Mouse (Mus musculus): ENCODE measurements around the gene L3mbtl2. TPM values are rescaled to one million over a fixed set of nuclear protein-coding genes. Genes with fewer than 3 reads are reported as not detected.

The L3mbtl2 gene
- polyA plus RNA-seq (2012), result 0.52 and 0.74 TPM in 2 replicates

- no peaks in the 10 kb centered on the region for H3K27me3 ChIP-seq (ENCODE audit: control insufficient read depth)
- H3K4me3 ChIP-seq (replicated peaks), result peak within 1 kb of the TSS; percentile 80
- no peaks in the 10 kb centered on the region for H3K9me3 ChIP-seq (ENCODE audit: control insufficient read depth, low read length)
- peaks cover 22% of the 10 kb centered on the region for H3K36me3 ChIP-seq (ENCODE audit: control insufficient read depth)
- peaks cover 22% of the 10 kb centered on the region for H3K4me1 ChIP-seq (ENCODE audit: control insufficient read depth)
- no peak for TF ChIP-seq GATA1 (IDR thresholded peaks at IDR 0.05; ENCODE audit: low read length)
- TF ChIP-seq TAL1 (IDR thresholded peaks at IDR 0.05; ENCODE audit: low read length), result no peak
Observed at GRCm38 (mm10) chr15:81663697-81664561, at the start of gene L3mbtl2. TSS of gene L3mbtl2 (plus strand) at chr15:81663889.

DNA sequence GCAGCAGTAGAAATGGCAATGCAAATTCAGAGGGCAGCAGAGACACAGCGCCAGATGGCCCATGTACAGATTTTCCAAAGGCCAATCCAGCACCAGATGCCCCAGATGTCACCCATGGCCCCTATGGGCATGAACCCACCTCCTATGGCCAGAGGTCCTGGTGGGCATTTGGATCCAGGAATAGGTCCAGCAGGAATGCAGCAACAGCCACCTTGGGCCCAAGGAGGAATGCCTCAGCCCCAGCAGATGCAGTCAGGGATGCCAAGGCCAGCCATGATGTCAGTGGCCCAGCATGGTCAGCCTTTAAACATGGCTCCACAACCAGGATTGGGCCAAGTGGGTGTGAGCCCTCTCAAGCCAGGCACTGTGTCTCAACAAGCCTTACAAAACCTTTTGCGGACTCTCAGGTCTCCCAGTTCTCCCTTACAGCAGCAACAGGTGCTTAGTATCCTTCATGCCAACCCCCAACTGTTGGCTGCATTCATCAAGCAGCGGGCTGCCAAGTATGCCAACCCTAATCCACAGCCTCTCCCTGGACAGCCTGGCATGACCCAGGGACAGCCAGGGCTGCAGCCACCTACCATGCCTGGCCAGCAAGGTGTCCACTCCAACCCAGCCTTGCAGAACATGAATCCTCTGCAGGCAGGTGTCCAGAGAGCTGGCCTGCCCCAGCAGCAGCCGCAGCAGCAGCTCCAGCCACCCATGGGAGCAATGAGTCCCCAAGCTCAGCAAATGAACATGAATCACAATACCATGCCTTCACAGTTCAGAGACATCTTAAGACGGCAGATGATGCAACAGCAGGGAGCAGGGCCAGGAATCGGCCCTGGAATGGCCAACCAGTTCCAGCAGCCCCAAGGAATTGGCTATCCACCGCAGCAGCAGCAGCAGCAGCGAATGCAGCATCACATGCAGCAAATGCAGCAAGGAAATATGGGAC, 13.9 kb upstream of the L3mbtl2 start:
- Histone ChIP-seq H3K4me3 (replicated peaks) (no peak overlapping the region), H3K4me1 (ENCODE audit: control insufficient read depth) (no peaks in the 10 kb centered on the region), H3K9me3 (ENCODE audit: control insufficient read depth, low read length) (no peaks in the 10 kb centered on the region), H3K36me3 (ENCODE audit: control insufficient read depth) (peaks cover 76% of the 10 kb centered on the region), H3K27me3 (ENCODE audit: control insufficient read depth) (no peaks in the 10 kb centered on the region)
- TF ChIP-seq GATA1 (IDR thresholded peaks at IDR 0.05; ENCODE audit: low read length) (no peak), TAL1 (IDR thresholded peaks at IDR 0.05; ENCODE audit: low read length) (no peak)

DNA sequence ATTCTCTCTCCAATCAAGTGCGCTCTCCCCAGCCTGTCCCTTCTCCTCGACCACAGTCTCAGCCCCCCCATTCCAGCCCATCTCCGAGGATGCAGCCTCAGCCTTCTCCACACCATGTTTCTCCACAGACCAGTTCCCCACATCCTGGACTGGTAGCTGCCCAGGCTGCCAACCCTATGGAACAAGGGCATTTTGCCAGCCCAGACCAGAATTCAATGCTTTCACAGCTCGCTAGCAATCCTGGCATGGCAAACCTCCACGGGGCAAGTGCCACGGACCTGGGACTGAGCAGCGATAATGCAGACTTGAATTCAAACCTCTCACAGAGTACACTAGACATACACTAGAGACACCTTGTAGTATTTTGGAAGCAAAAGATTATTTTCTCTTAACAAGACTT, 13.1 kb upstream of the L3mbtl2 start:
- peaks cover 67% of the 10 kb centered on the region for H3K36me3 ChIP-seq (ENCODE audit: control insufficient read depth)
- H3K27me3 ChIP-seq (ENCODE audit: control insufficient read depth), result peaks cover under 1% of the 10 kb centered on the region; the same call in 1 of the 2 replicates
- TF ChIP-seq GATA1 (IDR thresholded peaks at IDR 0.05; ENCODE audit: low read length) (no peak), TAL1 (IDR thresholded peaks at IDR 0.05; ENCODE audit: low read length) (no peak)
- no peak overlapping the region for H3K4me3 ChIP-seq (replicated peaks)
- no peaks in the 10 kb centered on the region for H3K9me3 ChIP-seq (ENCODE audit: control insufficient read depth, low read length)
- no peaks in the 10 kb centered on the region for H3K4me1 ChIP-seq (ENCODE audit: control insufficient read depth)

- peaks cover under 1% of the 10 kb centered on the region for H3K36me3 ChIP-seq (ENCODE audit: control insufficient read depth)
- H3K4me1 ChIP-seq (ENCODE audit: control insufficient read depth), result peaks cover 22% of the 10 kb centered on the region
- H3K9me3 ChIP-seq (ENCODE audit: control insufficient read depth, low read length), result no peaks in the 10 kb centered on the region
- no peaks in the 10 kb centered on the region for H3K27me3 ChIP-seq (ENCODE audit: control insufficient read depth)
- TF ChIP-seq GATA1 (IDR thresholded peaks at IDR 0.05; ENCODE audit: low read length) (no peak), TAL1 (IDR thresholded peaks at IDR 0.05; ENCODE audit: low read length) (no peak)
- no peak overlapping the region for H3K4me3 ChIP-seq (replicated peaks)
Observed at GRCm38 (mm10) chr15:81661701-81662100, 2.0 kb upstream of the L3mbtl2 start.

- TF ChIP-seq TAL1 (IDR thresholded peaks at IDR 0.05; ENCODE audit: low read length) (no peak), GATA1 (IDR thresholded peaks at IDR 0.05; ENCODE audit: low read length) (no peak)
- H3K9me3 ChIP-seq (ENCODE audit: control insufficient read depth, low read length), result no peaks in the 10 kb centered on the region
- H3K4me1 ChIP-seq (ENCODE audit: control insufficient read depth), result peaks cover 22% of the 10 kb centered on the region
- H3K4me3 ChIP-seq (replicated peaks), result peak overlapping the region; percentile 80
- no peaks in the 10 kb centered on the region for H3K27me3 ChIP-seq (ENCODE audit: control insufficient read depth)
- peaks cover 16% of the 10 kb centered on the region for H3K36me3 ChIP-seq (ENCODE audit: control insufficient read depth)
Observed at GRCm38 (mm10) chr15:81663281-81663680, 408 bp upstream of the L3mbtl2 start.

- no peak for TF ChIP-seq GATA1 (IDR thresholded peaks at IDR 0.05; ENCODE audit: low read length)
- no peak for TF ChIP-seq TAL1 (IDR thresholded peaks at IDR 0.05; ENCODE audit: low read length)
- Histone ChIP-seq H3K36me3 (ENCODE audit: control insufficient read depth) (peaks cover 46% of the 10 kb centered on the region), H3K4me3 (replicated peaks) (no peak overlapping the region), H3K27me3 (ENCODE audit: control insufficient read depth) (no peaks in the 10 kb centered on the region), H3K4me1 (ENCODE audit: control insufficient read depth) (peaks cover 22% of the 10 kb centered on the region), H3K9me3 (ENCODE audit: control insufficient read depth, low read length) (no peaks in the 10 kb centered on the region)
Observed at GRCm38 (mm10) chr15:81666957-81667356, 3.3 kb downstream of the L3mbtl2 start.

- H3K36me3 ChIP-seq (ENCODE audit: control insufficient read depth), result peaks cover 68% of the 10 kb centered on the region
- H3K9me3 ChIP-seq (ENCODE audit: control insufficient read depth, low read length), result no peaks in the 10 kb centered on the region
Observed at GRCm38 (mm10) chr15:81670231-81670640, 6.5 kb downstream of the L3mbtl2 start.

GRCm38 (mm10) chr15:81676637-81677036, 12.9 kb downstream of the L3mbtl2 start:
- Histone ChIP-seq H3K9me3 (ENCODE audit: control insufficient read depth, low read length) (no peaks in the 10 kb centered on the region), H3K36me3 (ENCODE audit: control insufficient read depth) (peaks cover 75% of the 10 kb centered on the region), H3K27me3 (ENCODE audit: control insufficient read depth) (no peaks in the 10 kb centered on the region), H3K4me3 (replicated peaks) (no peak overlapping the region), H3K4me1 (ENCODE audit: control insufficient read depth) (no peaks in the 10 kb centered on the region)
- TF ChIP-seq TAL1 (IDR thresholded peaks at IDR 0.05; ENCODE audit: low read length) (no peak), GATA1 (IDR thresholded peaks at IDR 0.05; ENCODE audit: low read length) (no peak)

More at GRCm38 (mm10) chr15:81670231-81670640, 6.5 kb downstream of the L3mbtl2 start:
- TF ChIP-seq GATA1 (IDR thresholded peaks at IDR 0.05; ENCODE audit: low read length) (no peak), TAL1 (IDR thresholded peaks at IDR 0.05; ENCODE audit: low read length) (no peak)
- Histone ChIP-seq H3K4me3 (replicated peaks) (no peak overlapping the region), H3K27me3 (ENCODE audit: control insufficient read depth) (no peaks in the 10 kb centered on the region), H3K4me1 (ENCODE audit: control insufficient read depth) (peaks cover 5% of the 10 kb centered on the region)

All from erythroblast, embryonic 14.5 days (primary cell).